Mouse (Mus musculus) WW6 (cell line): Measurements from ENCODE around the gene Samd4b.

Experiments
- DNase-seq: peaks from one replicate; pipeline ENCODE4 v3.0.0-alpha.2; 2013; ENCODE audit warnings: low read depth, low spot score

The Samd4b gene

DNA sequence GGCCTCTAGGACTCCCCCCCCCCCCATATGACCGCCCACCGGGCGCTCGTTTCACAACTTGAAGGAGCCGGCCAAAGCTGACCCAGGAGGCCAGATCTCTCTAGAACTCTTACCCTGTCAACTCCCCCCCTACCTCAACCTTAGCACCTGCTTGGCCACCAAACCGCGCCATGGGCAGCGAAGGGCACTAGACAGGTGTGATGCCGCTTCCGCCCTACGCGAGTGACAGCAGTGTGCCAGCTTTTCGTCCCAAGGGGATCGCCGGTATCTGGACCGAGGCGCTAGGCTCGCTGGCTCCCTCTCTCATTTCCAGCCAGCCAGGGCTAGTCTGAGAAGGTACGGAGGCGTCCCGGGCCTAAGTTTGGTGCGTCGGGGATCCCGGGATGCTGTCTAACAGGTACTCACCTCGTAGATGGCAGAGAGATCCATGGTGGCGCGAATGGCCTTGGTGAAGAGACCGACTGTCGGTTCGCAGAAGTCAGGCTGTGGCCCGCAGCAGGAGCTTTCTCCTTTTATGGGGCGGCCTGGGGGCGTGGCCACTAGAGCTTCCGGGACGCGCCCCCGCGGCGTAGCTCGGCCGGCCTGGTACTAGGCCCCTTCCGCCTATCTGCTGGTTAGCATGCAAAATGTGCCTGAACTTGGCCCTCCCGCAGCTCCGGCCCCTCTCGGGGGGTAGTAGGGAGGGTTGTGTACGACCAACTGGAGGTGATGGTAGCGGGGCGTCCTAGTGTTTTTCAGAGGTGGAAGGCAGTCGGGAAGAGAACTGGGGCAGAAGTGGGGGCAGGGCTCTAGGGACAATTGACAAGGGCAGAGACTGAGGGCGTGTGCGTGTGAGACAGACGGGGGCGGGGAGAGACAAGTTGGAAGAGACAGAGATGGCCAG is 218.9 kb downstream of the Samd4b start:
- DNase-seq = no peak

- DNase-seq = no peak
These were observed 219.8 kb downstream of the Samd4b start for GRCm38 (mm10) chr7:28378066-28378690.

DNA sequence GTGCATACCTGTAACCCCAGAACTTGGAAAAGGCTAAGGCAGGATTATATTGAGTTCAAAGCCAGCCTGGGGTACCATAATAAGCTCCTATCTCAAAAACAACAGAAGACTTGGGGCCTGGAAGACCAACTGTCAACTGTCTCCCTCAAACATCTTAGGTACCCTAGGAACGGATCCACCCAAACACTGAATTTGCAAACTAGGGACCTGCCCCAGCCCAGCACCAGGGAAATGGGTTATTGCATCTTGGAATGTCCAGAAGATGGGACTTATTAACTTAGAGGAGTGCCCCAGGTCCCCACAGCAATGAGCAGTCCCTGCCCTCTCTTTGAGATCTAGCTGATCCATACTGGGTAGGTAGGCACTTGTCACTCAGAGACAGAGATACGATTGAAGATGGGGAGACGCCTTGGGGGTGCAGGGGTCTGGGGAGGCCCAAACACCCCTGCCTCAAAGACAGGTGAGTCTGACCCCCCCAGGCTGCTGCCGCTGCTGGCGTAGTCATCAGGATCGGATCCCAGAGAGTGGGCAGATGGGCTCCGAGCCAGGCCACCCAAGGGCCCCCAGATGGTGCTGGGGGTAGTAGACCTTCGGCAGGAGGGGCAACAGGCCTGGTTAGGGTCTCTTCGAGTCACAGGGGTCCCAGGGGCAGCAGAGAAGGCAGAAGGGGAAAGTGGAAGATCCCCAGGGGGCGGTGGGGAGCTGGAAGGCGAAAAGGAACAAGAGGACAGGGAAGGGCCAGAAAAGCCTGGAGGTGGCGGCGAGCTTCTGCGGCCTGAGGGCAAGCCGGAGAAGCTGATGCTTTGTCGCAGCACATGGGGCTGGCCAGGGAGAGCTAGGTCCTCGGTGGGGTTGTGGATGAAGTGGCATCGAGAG is 220.5 kb downstream of the Samd4b start:
- DNase-seq = no peak

DNA sequence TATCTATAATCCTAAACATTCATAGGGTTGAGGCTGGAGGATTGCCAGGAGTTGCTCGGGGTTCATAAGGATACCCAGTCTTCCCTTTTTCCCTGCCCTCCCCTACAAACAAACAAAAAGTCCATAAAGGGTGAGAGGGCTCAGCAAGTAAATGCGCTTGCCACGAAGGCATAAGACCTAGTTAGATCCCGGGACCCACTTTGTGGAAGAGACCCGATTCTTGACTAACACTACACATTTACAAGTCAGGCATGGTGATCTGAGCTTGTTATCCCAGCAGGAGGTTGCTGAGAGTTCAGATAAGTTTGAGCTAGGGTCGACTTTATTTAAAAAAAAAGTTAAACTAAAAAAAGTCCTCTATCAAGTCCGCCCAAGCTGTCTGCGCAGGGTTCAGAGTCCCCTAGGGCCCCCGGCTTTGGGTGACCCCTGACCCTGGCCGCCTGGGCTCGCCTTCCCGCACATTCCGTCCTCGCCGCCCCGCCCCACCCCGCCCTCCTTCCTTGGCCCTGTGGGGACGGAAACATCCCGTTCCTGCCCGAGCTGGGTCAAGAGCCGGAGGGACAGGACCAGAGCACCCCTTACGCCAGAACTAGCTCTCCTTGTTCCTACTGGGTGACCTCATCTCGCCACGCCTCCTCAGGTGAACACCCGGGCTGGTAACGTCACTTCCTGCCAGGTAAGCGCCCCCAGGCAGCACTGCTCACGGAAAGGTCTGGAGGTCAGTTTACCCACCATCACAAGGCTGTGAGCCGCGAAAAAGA is 221.8 kb downstream of the Samd4b start:
- DNase-seq = no peak

DNA sequence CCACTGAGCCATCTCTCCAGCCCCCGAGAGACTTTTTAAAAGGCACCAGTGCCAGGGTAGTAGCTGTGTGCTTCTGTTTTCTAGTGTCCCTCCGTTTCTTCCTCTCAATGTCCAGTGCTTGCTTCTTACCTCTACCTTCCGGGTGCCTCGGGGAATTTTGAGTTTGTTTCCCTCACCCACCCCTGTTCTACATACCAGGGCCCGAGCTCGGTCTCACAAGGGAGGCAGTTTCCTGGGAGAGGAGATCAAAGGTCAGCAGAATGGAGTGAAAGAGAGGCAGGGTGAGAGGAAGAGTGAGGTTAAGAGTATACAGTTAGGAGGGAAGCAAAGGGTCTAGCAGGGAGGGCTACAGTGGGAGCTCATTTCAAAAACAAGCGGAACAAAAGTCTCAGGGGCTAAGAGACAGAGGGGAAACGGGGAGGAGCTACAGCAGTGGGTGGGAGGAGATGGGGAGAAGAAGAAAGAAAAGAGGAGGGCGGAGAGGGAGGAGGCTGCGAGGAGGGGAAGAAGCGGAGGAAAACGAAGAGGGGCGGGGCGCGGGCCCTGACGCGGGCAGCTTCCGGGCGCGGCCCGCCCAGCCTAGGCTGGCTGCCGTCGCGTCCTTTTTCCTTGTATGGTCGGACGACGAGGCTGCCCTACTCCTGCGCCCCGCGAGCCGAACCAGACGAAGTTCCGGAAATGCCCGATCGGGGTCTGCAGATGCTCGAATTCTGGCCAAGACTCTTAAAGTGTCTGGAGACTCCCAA is 222.6 kb downstream of the Samd4b start:
- no peak for DNase-seq

- no peak for DNase-seq
These were observed 223.3 kb downstream of the Samd4b start for GRCm38 (mm10) chr7:28374647-28375046.

DNA sequence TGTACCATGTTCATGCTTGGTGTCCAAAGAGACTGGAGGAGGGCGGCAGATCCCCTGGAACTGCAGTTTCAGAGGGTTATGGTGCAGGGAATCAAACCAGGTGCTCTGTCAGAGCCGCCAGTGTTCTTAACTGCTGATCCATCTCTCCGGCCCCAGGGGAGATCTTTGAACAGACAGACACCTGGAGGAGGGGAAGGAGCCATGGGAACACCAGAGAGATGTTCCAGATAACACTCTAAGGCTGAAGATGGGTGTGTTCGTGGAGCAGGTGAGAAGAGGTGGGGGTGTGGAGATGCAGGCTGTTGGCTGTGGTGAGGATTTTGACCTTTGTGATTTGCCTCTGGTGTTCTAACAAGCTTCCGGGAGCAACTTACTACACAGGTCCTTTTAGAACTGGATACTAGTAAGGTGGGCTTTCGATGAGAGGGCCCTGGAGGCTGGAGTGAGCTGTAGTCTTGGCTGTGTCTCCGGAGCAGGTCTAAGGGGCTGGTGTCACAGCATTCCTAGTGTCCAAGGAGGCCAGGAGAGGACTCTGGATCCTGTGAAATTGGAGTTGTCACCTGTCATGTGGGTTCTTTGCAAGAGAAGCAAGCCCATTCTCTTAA is 224.0 kb downstream of the Samd4b start:
- no peak for DNase-seq

GRCm38 (mm10) chr7:28373131-28373581 is 224.8 kb downstream of the Samd4b start:
- no peak for DNase-seq

DNA sequence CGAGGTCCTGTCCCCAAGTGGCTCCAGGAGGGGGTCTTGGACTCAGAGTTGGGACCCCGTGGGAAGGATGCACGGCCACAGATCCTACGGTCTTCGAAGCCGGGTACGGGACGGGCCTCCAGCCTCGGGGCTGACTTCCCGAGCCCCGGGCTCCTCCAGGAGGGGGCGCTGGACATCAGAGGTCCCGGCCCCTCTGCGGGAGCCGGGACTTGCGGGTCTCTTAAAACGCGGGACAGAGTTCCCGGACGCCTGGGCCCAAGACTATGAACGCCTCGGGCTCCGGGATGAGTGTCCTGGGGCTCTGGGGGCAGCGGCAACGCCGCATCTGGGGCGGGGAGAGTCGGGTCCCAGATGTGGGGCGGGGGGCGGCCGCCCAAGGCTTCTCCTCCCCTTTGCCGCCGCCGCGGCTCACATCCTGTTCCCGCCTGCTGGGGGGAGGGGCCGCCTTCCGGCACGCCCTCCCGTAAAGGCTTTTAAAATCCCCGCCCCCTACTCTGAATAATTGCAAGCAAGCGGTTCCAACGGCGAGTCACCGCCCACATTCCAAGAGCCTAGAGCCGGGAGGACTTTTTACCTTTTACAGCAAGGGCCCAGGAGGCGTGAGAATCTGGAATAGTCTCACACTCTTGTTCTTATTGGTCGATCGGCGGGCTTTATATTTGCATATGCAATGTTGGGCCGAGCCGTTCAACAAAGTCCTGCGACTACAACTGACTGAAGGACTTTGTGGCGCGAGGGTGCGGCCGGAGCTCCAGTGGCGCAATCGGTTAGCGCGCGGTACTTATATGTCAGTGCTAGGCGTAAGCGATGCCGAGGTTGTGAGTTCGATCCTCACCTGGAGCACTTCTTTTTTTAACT is 225.5 kb downstream of the Samd4b start, which contains the start of gene Plekhg2:
Plekhg2 (minus strand) TSS at position 349 of the 858 bp plus-strand sequence.
- DNase-seq = peak; percentile 98

DNA sequence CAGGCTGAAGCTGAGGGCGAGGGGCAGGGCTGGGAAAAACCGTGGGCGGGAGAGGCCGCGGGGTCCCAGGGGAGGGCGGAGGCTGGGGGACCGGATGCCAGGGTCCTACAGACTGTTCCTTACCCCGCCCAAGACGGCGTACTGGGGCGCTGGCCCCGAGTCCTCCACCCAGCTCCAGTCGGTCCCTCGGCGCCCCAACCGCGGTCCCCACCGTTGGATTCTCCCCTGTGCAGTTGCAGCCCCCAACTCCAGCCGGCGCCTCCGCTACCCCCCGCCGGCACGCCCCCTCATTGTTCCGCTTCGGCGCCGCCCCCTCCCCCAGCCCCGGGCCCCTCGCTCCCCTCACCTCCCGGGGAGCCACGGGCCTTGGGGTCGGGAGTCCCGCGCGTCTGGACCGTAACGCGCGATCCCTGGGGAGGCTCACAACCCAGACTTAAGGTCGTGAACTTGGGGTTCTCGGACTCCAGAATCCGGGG is 226.4 kb downstream of the Samd4b start:
- DNase-seq = no peak

GRCm38 (mm10) chr7:28370977-28371513 is 226.9 kb downstream of the Samd4b start:
- DNase-seq = no peak

DNA sequence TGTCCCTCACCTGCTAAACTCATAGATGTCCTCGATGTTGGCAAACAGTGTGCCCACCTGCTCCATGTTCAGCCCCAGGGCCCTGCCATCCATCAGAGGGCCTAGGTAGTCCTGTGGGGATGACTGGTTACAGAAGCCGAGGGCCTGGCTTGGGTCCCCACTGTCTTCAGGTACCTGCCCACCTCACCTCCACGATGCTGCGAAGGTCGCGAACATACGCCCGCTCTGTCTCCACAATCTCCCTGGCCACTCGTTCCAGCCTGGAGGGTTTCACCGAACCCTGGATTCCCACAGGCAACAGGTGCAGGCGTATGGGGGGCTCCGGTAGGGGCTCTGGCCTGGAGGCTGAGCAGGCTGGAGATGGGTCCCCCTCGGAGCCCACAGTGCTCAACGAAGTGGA is 227.9 kb downstream of the Samd4b start:
- DNase-seq = no peak

DNA sequence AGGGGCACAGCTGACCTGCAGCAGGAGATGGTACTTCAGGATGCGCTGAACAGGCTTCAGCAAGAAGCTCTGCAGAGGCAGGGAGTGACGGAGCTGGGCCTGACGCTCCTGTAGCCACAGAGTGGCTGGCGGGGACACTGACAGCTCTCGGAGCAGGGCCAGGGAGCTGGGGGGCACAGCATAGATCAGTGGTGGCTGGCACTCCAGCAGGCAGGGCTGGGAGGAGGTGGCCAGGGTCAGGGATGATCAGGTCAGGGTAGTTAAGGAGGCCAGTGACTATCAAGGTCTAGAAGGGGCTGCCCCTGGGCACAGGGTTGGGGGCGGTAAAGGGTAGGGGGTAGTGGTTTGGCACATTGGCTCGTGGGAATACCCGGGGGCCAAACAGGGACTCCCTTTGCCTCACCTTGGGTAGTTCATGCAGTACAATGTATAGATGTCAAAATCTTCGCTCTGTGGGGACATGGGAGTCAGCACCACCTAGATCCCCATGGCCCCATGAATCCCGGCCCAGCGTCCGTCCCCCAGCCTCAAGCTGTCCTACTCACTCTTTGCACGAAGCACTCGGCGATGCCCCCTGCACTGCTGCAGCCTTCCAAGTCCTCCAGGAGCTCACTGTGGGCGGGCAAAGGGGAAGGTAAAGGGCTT is 229.5 kb downstream of the Samd4b start:
- no peak for DNase-seq

- no peak for DNase-seq
These were observed 230.2 kb downstream of the Samd4b start for GRCm38 (mm10) chr7:28367663-28368275.

DNA sequence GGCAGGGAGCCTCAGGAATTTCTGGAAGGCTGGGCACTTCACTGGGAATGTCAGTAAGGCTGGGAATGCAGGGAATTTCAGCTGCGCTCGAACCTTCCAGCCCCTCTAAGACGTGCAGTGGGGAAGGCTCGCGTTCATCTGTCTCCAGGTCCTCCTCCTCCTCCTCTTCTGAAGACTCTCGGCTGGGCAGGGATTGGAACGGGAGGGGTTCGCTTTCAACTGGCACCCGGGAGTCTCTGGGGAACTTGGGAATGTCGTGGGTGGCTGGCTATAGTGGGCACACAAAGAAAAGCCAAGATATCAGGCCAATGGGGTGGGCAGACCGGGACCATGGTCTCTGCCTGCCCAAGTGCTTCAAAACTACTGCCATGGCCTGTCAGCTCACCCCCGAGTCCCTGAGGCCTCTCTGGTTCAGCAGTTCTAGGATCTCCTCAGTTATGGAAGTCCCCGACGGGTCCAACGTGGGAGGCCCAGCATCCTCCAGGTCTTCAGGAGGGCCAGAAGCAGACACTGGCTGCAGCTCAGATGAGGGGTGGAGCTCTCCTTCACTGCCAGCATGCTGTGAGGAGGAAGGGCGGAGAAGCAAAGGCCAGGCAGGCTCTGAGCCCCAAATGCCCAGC is 235.4 kb downstream of the Samd4b start:
- DNase-seq = no peak

- no peak for DNase-seq
These were observed 236.2 kb downstream of the Samd4b start for GRCm38 (mm10) chr7:28361647-28362341.

DNA sequence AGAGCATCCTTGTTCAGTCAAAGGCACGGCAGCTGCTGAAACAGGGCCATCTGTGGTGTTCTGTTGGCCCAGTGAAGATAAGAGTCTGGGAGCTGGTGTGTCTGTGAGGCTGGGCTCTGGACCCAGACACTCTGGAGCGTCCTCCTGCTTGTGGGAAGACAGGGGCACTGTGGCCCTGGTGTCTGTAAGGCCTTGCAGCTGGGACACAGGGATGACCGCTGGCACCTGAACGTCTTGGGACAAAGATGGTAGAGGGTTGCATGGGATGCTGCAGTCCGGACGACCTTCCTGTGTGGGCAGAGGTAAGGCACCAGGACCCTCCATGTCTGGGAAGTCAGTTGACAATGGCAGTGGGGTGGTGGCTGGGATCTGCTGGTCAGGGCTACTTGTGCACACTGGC is 237.7 kb downstream of the Samd4b start:
- no peak for DNase-seq
